Mouse (Mus musculus) heart, postnatal 14 days (tissue): ENCODE results near the gene Gcm2. TPM values are rescaled to one million over a fixed set of nuclear protein-coding genes. Genes with fewer than 3 reads are reported as not detected.

ENCODE experiments used
- DNase-seq, 2 experiments: peaks; one replicate each; pipeline ENCODE4 v3.0.0; 2021 to 2022
- intact Hi-C: fragments of 180-260 bp; cut with DNase I; formaldehyde crosslinking; loops from one replicate; pipeline ENCODE4 v1.15.1; 2025
- long read RNA-seq, 2 experiments: library from polyadenylated mRNA; stranded (forward); transcript quantifications; one replicate each; pipeline ENCODE4 v2.0.0; 2021
- total RNA-seq, 2 experiments: library from RNA; stranded (reverse); gene quantifications; 2 replicates each; pipeline ENCODE4 v1.2.3; 2021

The Gcm2 gene
- total RNA-seq = not detected
- long read RNA-seq, experiment 1 = 0 reads
- long read RNA-seq, experiment 2 = 0 reads

- intact Hi-C loops = no loop called here
- no peak for DNase-seq
Measured at GRCm38 (mm10) chr13:41110935-41111334, at the start of gene Gcm2. Gcm2 (minus strand) TSS chr13:41111035.

DNA sequence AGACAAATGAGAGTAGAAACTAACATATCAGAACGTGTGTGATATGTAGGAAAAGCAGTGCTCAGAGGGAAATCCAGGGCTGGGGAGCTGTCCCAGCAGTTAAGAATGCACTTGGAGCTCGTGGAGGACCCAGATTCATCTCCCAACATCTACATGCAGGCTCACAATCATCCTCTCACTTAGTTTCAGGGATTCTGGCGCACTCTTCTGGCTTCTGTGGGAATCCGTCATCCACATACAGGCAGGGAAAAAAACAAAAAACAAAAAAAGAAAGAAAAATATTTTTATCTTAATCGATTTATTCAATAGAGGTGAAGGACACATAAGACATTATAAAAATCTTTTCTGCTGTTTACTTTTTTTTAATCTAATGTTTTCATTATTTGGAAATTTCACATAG is 47.6 kb upstream of the Gcm2 start:
- no peak for DNase-seq
- intact Hi-C loops = no loop called here

DNA sequence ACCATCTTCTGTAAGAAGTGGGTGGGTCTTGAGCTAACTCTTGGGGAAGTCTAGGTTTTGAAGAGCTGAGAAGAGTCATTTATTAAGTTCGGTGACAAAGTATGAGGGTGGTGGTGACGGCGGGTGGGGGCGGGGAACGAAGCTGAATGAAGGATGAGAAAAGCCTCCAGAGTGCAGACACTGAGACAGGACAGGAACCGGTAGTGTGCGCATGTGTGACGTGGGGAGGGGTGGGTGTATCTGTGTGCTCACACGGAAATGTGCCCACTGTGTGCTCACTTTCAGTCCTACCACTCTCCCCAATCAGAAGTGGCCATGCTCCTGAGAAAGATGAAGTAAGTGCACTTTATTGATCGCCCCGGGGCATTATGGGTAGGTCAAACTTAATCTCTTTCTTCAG is 42.3 kb upstream of the Gcm2 start:
- intact Hi-C loops = no loop called here
- DNase-seq = no peak

- intact Hi-C loops = no loop called here
Measured at GRCm38 (mm10) chr13:41146271-41146670, 35.4 kb upstream of the Gcm2 start.

GRCm38 (mm10) chr13:41145433-41145970 is 34.7 kb upstream of the Gcm2 start:
- DNase-seq = no peak
- intact Hi-C loops = loop anchor here (2.0 kb wide), 1 partner anchor 93 kb away; no protein-coding TSS in a partner anchor

More at GRCm38 (mm10) chr13:41146271-41146670, 35.4 kb upstream of the Gcm2 start:
- DNase-seq = peak; percentile 44 to 75

DNA sequence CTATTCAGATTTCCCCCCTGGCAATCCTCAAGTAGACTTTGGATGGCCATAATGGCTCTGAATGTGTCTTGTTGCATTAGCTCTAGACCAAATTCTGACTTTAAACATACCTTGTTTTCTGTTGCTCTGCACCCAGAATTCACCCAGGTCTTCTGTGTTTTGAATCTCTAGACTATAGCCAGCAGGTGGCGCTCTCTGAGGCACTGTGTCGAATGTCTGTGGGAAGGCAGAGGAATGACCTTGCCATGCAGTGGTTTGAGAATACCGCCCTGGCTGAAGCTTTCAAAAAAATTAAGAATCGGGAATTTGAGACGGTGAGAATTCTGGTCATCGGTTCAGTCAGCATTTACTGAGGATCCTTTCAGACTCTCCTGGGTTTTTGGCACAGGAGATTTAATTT is 24.1 kb upstream of the Gcm2 start:
- intact Hi-C loops = no loop called here
- DNase-seq = peak; percentile 72 to 79

DNA sequence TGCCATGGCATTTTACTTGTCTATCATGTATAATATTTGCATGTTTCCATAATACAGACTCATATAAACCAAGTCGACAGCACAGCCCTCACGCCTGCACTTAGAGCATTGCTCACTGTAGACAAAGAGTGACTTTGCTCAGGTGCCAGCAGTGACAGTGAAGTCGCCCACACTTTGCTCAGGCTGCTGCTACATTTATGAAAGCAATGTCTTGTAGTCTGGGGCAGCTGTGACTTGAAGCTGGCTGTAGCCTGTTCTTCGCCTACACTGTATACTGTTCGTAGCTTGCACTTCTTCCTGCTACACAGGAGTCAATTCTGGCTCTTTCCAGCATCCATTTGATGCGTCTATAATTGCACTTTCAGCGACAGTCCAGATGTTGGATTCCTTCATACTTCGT is 18.2 kb upstream of the Gcm2 start:
- intact Hi-C loops = no loop called here
- DNase-seq = no peak

- DNase-seq = no peak
- intact Hi-C loops = no loop called here
Measured at GRCm38 (mm10) chr13:41128326-41128725, 17.5 kb upstream of the Gcm2 start.

GRCm38 (mm10) chr13:41123666-41124225 is 12.9 kb upstream of the Gcm2 start:
- intact Hi-C loops = no loop called here
- DNase-seq = no peak

GRCm38 (mm10) chr13:41119152-41119945 is 8.5 kb upstream of the Gcm2 start:
- intact Hi-C loops = no loop called here

DNA sequence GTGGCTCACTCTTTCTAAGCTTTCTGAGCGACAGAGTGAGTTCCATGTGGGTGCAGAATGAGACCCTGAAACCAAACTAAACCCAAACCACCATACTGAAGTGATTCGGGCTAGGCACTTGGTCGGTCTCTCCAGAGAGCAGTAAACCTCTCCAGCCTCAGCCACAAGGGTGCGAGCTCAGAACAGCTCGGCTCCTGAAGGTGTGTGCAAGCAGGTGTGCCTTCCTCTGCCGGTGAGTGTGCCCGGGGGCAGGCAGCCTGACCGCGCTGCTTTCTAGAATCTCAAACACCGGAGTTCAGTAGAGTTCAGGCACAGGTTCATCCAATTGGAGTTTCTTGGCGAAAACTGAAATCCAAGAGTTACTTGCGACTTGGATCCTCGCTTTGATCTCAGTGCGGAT is 3.1 kb upstream of the Gcm2 start, which contains the start of gene Sycp2l:
TSS of gene Sycp2l (plus strand) at position 368 of the 400 bp plus-strand sequence.
- no peak for DNase-seq
- intact Hi-C loops = no loop called here

More at GRCm38 (mm10) chr13:41119152-41119945, 8.5 kb upstream of the Gcm2 start:
- no peak for DNase-seq

GRCm38 (mm10) chr13:41105541-41105940 is 5.3 kb downstream of the Gcm2 start:
- intact Hi-C loops = no loop called here
- no peak for DNase-seq

DNA sequence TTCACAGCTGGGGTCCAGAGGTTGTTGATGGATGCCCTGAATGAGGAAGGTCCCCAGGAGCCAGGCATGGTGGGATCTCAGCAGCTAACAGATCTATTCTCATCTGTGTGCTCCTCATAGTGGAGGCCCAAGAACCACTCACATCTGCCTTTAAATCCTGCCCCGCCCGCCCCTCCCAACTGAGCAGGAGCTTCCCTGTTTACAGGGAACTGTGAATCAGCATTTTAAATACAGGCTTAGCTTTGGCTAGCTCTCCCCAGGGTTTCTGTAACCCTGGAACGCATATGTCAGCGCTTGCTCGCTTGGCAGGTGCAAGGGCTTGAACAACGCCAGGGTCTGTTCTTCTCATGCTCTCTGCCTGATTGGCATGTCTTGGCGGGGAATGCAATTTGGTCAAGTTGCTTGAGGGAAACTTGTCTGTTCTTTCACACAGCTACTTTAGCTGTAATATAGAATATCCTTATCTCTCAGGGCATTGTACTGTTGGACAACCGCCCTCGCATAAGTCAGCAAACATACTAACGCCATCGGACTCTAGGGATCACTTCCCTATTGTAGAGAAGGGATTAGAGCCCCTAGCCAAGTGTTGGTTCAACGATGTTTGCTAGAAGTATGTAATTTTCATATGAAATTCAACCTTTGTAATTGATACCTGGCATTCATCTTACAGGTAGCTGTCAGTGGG is 6.9 kb downstream of the Gcm2 start:
- DNase-seq = no peak
- intact Hi-C loops = no loop called here

GRCm38 (mm10) chr13:41100031-41100430 is 10.8 kb downstream of the Gcm2 start:
- intact Hi-C loops = no loop called here
- no peak for DNase-seq

DNA sequence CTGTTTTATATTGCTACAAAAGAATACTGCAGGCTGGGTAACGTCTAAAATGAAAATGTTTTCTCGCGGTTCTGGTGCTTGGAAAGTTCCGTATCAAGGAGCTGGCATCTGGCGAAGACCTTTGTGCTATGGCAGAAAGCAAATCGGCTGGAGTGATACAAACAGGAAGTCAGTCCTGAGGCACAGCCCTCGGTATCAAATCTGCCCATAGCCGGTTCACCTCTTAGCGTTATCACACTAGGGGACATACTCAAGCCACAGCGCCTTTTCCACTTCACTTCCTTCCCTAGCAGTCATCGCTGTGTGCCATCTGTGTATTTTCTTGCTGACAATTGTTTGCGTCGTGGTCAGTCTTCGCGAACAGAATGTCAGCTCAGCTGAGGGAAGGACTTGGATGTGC is 12.5 kb downstream of the Gcm2 start:
- intact Hi-C loops = no loop called here
- DNase-seq = no peak

DNA sequence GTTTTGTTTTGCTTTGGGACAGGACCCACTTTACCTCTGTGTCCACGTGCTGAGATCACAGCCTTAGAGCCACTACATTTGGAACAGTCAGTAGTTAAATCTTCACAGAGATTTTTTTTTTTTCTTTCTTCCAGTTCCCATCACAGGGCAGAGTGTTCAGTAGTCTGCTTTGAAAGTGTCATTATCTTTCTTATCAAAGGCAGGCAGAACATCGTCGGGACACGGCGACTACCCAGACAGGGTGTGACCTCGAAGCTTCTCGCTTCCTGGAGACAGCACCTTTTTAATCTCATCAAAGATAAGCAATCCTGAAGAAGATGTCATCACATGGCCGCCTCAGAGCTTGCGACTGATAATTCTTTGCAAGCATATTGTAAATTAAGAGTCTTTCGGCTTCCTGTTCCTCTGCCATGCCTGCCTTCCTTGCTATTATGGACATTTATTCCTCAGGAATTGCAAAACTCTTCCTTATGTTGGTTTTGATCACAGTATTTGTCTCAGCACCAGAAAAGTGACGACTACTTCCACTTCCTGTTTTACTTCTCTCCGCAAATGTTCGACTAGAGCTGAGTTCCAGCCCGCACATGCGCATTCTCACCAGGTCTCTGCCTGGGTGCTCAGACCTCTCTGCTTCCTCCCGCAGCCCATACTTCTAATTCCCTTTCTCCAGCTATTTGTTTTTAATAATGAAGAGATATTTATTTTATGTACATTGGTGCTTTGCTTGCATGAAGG is 13.3 kb downstream of the Gcm2 start:
- intact Hi-C loops = no loop called here
- peak; percentile 25 to 26 for DNase-seq

DNA sequence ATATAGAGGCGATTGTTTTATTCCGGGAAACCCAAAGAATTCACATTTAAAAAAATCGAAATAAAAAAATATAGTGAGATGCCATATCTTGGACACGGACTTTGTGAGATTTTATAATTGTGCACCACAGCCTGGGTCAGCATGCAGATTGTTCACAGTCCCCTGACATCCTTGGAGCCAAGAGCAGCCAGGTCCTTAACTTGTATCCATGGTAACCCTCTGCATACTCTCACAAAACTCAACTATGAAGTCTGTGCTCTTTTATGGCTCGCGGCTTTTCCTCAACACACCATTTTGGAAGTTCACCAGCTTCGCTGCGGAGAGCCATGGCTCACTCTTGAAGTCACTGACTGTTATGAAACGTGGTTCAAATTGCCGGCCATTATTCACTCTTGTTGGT is 16.7 kb downstream of the Gcm2 start:
- no peak for DNase-seq
- intact Hi-C loops = no loop called here

- DNase-seq = no peak
- intact Hi-C loops = no loop called here
Measured at GRCm38 (mm10) chr13:41091271-41091670, 19.6 kb downstream of the Gcm2 start.

GRCm38 (mm10) chr13:41088746-41089145 is 22.1 kb downstream of the Gcm2 start:
- intact Hi-C loops = loop anchor here (5.0 kb wide), 1 partner anchor 149 kb away; no protein-coding TSS in a partner anchor
- no peak for DNase-seq

GRCm38 (mm10) chr13:41085140-41085539 is 25.7 kb downstream of the Gcm2 start:
- DNase-seq = no peak
- intact Hi-C loops = loop anchor here (5.0 kb wide), 1 partner anchor 152 kb away; no protein-coding TSS in a partner anchor
